Mouse (Mus musculus) myocyte (in vitro differentiated cells): ENCODE data around the gene Tas1r2. TPM values are rescaled to one million over a fixed set of nuclear protein-coding genes. Genes with fewer than 3 reads are reported as not detected.

Source experiments
- H3K27me3 ChIP-seq: one replicate; pipeline ENCODE4 v1.6.1; 2011; ENCODE audit not compliant: control insufficient read depth, insufficient read depth, insufficient read length
- H3K36me3 ChIP-seq: one replicate; pipeline ENCODE4 v1.6.1; 2011; ENCODE audit not compliant: control insufficient read depth, insufficient read depth
- H3K4me2 ChIP-seq: one replicate; pipeline ENCODE4 v1.6.1; 2011; ENCODE audit warnings: low read depth, control low read depth
- H3K4me3 ChIP-seq: one replicate; pipeline ENCODE4 v1.5.1; 2011; ENCODE audit warnings: mild to moderate bottlenecking, control low read depth, moderate library complexity
- H3K79me2 ChIP-seq: one replicate; pipeline ENCODE4 v1.6.1; 2011; ENCODE audit not compliant: control insufficient read depth, insufficient read depth
- H3ac ChIP-seq: one replicate; pipeline ENCODE4 v1.6.1; 2011; ENCODE audit not compliant: control insufficient read depth, insufficient read length
- CEBPB ChIP-seq: IDR thresholded peaks from 2 replicates; pipeline ENCODE4 v1.6.1; 2011; ENCODE audit warnings: mild to moderate bottlenecking, moderate library complexity; ENCODE audit not compliant: poor library complexity, insufficient read depth, severe bottlenecking
- E2F4 ChIP-seq: IDR thresholded peaks from one replicate; pipeline ENCODE4 v1.6.1; 2011; ENCODE audit warnings: mild to moderate bottlenecking, control low read depth, moderate library complexity; ENCODE audit not compliant: insufficient read depth
- MAX ChIP-seq: IDR thresholded peaks from one replicate; pipeline ENCODE4 v1.6.1; 2011; ENCODE audit warnings: low read depth, mild to moderate bottlenecking, control low read depth
- MYOD1 ChIP-seq, 3 experiments: IDR thresholded peaks; one replicate each; pipeline ENCODE4 v1.6.1; 2011; ENCODE audit warnings: control low read depth in 2 of 3, low read depth in 2 of 3, mild to moderate bottlenecking in 2 of 3, moderate library complexity in 1 of 3; ENCODE audit not compliant: insufficient read length in 2 of 3, control insufficient read depth in 1 of 3
- MYOG ChIP-seq, 3 experiments: IDR thresholded peaks; one replicate each; pipeline ENCODE4 v1.6.1; 2011; ENCODE audit warnings: control low read depth in 2 of 3, low read depth in 2 of 3, mild to moderate bottlenecking in 2 of 3; ENCODE audit not compliant: insufficient read length in 2 of 3, control insufficient read depth in 1 of 3, insufficient read depth in 1 of 3
- POLR2A ChIP-seq: IDR thresholded peaks from one replicate; pipeline ENCODE4 v1.6.1; 2011; ENCODE audit warnings: low read depth, mild to moderate bottlenecking, control low read depth, moderate library complexity; ENCODE audit not compliant: insufficient read length
- POLR2AphosphoS2 ChIP-seq: IDR thresholded peaks from one replicate; pipeline ENCODE4 v1.6.1; 2011; ENCODE audit warnings: low read depth, control low read depth; ENCODE audit not compliant: insufficient read length
- REST ChIP-seq: IDR thresholded peaks from one replicate; pipeline ENCODE4 v1.6.1; 2011; ENCODE audit warnings: mild to moderate bottlenecking, control low read depth, moderate library complexity; ENCODE audit not compliant: insufficient read depth, insufficient read length
- SRF ChIP-seq: IDR thresholded peaks from one replicate; pipeline ENCODE4 v1.6.1; 2011; ENCODE audit warnings: low read depth; ENCODE audit not compliant: control insufficient read depth, insufficient read length
- TCF12 ChIP-seq: IDR thresholded peaks from one replicate; pipeline ENCODE4 v1.6.1; 2011; ENCODE audit warnings: mild to moderate bottlenecking, control low read depth; ENCODE audit not compliant: poor library complexity, insufficient read depth, severe bottlenecking
- TCF3 ChIP-seq: IDR thresholded peaks from one replicate; pipeline ENCODE4 v1.6.1; 2011; ENCODE audit warnings: low read depth, control low read depth; ENCODE audit not compliant: insufficient read length
- USF1 ChIP-seq: IDR thresholded peaks from one replicate; pipeline ENCODE4 v1.6.1; 2011; ENCODE audit warnings: low read depth, mild to moderate bottlenecking, control low read depth, moderate library complexity
- polyA plus RNA-seq: library from polyadenylated mRNA; unstranded; fragments of >200 nt; fragmentation: generic; extraction: Trizol; gene quantifications from one replicate; pipeline ENCODE4 v1.2.1, GENCODE M21; 2012; ENCODE audit warnings: missing spikeins

Tas1r2 gene
- polyA plus RNA-seq, 1 experiment: 1.00 TPM

- Histone ChIP-seq H3K4me3 (no peak overlapping the region), H3K27me3 (no peaks in the 10 kb centered on the region), H3ac (no peak overlapping the region), H3K79me2 (no peaks in the 10 kb centered on the region), H3K36me3 (no peaks in the 10 kb centered on the region), H3K4me2 (no peak overlapping the region)
- TF ChIP-seq SRF (no peak), MYOD1 (IDR thresholded peaks at IDR 0.05; ENCODE audit: control insufficient read depth in 1 of 3, insufficient read length in 2 of 3, low read depth in 2 of 3) (no peak), POLR2A (no peak), MAX (no peak), E2F4 (no peak), USF1 (no peak), CEBPB (no peak), POLR2AphosphoS2 (no peak), TCF12 (no peak), REST (no peak), MYOG (IDR thresholded peaks at IDR 0.05; ENCODE audit: control insufficient read depth in 1 of 3, insufficient read depth in 1 of 3, insufficient read length in 2 of 3, low read depth in 2 of 3) (no peak), TCF3 (no peak)
Measured at GRCm38 (mm10) chr4:139636373-139636772, 17.0 kb upstream of the Tas1r2 start.

- Histone ChIP-seq H3K36me3 (no peaks in the 10 kb centered on the region), H3K4me2 (no peak overlapping the region), H3K4me3 (no peak overlapping the region), H3K27me3 (no peaks in the 10 kb centered on the region), H3K79me2 (no peaks in the 10 kb centered on the region), H3ac (no peak overlapping the region)
- TF ChIP-seq MYOD1 (IDR thresholded peaks at IDR 0.05; ENCODE audit: control insufficient read depth in 1 of 3, insufficient read length in 2 of 3, low read depth in 2 of 3): no peak
- TF ChIP-seq TCF12: no peak
- TF ChIP-seq REST: no peak
- no peak for TF ChIP-seq MAX
- TF ChIP-seq USF1: no peak
- no peak for TF ChIP-seq CEBPB
- TF ChIP-seq POLR2AphosphoS2: no peak
- TF ChIP-seq POLR2A: no peak
- TF ChIP-seq TCF3: no peak
Measured at GRCm38 (mm10) chr4:139637847-139638246, 15.5 kb upstream of the Tas1r2 start.

GRCm38 (mm10) chr4:139638356-139638755 is 15.0 kb upstream of the Tas1r2 start:
- no peak overlapping the region for H3K4me2 ChIP-seq
- TF ChIP-seq E2F4: no peak
- no peak for TF ChIP-seq CEBPB
- TF ChIP-seq REST: no peak
- TF ChIP-seq SRF: no peak
- no peak for TF ChIP-seq TCF12
- TF ChIP-seq MAX: no peak
- TF ChIP-seq POLR2A: no peak
- TF ChIP-seq MYOD1 (IDR thresholded peaks at IDR 0.05; ENCODE audit: control insufficient read depth in 1 of 3, insufficient read length in 2 of 3, low read depth in 2 of 3): no peak
- no peak overlapping the region for H3K4me3 ChIP-seq
- H3K79me2 ChIP-seq: no peaks in the 10 kb centered on the region
- H3ac ChIP-seq: no peak overlapping the region
- no peaks in the 10 kb centered on the region for H3K36me3 ChIP-seq
- no peaks in the 10 kb centered on the region for H3K27me3 ChIP-seq

GRCm38 (mm10) chr4:139639801-139640200 is 13.5 kb upstream of the Tas1r2 start:
- Histone ChIP-seq H3K36me3 (no peaks in the 10 kb centered on the region), H3ac (no peak overlapping the region), H3K4me2 (no peak overlapping the region), H3K79me2 (no peaks in the 10 kb centered on the region), H3K4me3 (no peak overlapping the region), H3K27me3 (no peaks in the 10 kb centered on the region)
- TF ChIP-seq TCF12: no peak
- TF ChIP-seq CEBPB: no peak
- TF ChIP-seq MYOG (IDR thresholded peaks at IDR 0.05; ENCODE audit: control insufficient read depth in 1 of 3, insufficient read depth in 1 of 3, insufficient read length in 2 of 3, low read depth in 2 of 3): no peak
- no peak for TF ChIP-seq POLR2A
- no peak for TF ChIP-seq USF1
- no peak for TF ChIP-seq MAX
- TF ChIP-seq POLR2AphosphoS2: no peak
- no peak for TF ChIP-seq REST
- no peak for TF ChIP-seq MYOD1 (IDR thresholded peaks at IDR 0.05; ENCODE audit: control insufficient read depth in 1 of 3, insufficient read length in 2 of 3, low read depth in 2 of 3)
- no peak for TF ChIP-seq TCF3
- TF ChIP-seq SRF: no peak
- no peak for TF ChIP-seq E2F4

GRCm38 (mm10) chr4:139640333-139640732 is 13.0 kb upstream of the Tas1r2 start:
- Histone ChIP-seq H3K36me3 (no peaks in the 10 kb centered on the region), H3ac (no peak overlapping the region), H3K79me2 (no peaks in the 10 kb centered on the region), H3K4me3 (no peak overlapping the region), H3K4me2 (no peak overlapping the region), H3K27me3 (no peaks in the 10 kb centered on the region)
- no peak for TF ChIP-seq E2F4
- no peak for TF ChIP-seq USF1
- TF ChIP-seq MYOG (IDR thresholded peaks at IDR 0.05; ENCODE audit: control insufficient read depth in 1 of 3, insufficient read depth in 1 of 3, insufficient read length in 2 of 3, low read depth in 2 of 3): no peak
- no peak for TF ChIP-seq POLR2AphosphoS2
- no peak for TF ChIP-seq MYOD1 (IDR thresholded peaks at IDR 0.05; ENCODE audit: control insufficient read depth in 1 of 3, insufficient read length in 2 of 3, low read depth in 2 of 3)
- TF ChIP-seq MAX: no peak
- no peak for TF ChIP-seq REST
- TF ChIP-seq SRF: no peak
- no peak for TF ChIP-seq CEBPB
- TF ChIP-seq TCF12: no peak
- TF ChIP-seq POLR2A: no peak
- no peak for TF ChIP-seq TCF3
